Mouse (Mus musculus): Measurements from ENCODE around the gene Itih3.

GRCm38 (mm10) chr14:30880811-30881717 lies 42.5 kb downstream of the Itih3 start:
- TF ChIP-seq CTCF (IDR thresholded peaks at IDR 0.05; ENCODE audit: low read depth) = peak; percentile 70
- no peak for TF ChIP-seq EP300 (IDR thresholded peaks at IDR 0.05; ENCODE audit: low read depth)
